Mouse (Mus musculus): ENCODE results near the gene Dennd5b. TPM values are rescaled to one million over a fixed set of nuclear protein-coding genes. Genes with fewer than 3 reads are reported as not detected.
"Not testable (repeated sequence)": the region's sequence is repeated elsewhere in the genome, so short reads cannot be mapped to it uniquely, and the experiment has no call there.

Gene Dennd5b
- total and polyA plus RNA-seq, 3 experiments, result 6.9 to 14.3 (median 13.0) TPM

DNA sequence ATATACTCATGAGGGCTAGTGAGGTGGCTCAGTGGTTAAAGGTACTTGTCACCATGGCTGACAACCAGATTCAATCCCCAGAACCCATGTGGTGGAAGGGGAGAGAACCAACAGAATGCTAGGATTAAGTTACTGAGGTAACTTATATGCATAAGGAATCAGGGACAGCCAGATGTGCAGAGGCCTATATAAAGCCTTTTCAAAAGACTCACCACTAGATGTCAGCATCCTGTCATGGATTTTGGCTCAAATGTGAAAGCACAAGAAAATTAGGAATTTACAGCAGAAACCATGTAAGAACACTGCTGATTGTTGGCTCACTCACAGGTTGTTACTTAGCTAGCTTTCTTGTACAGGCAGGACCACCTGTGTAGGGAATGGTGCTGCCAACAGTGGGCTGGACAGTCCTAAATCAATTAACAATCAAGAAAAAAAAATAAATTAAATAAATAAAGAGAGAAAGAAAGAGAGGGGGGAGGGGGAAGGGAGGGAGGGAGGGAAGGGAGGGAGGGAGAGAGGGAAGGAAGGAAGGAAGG lies 90.6 kb downstream of the Dennd5b start:
- DNase-seq, result peak; percentile 10

DNA sequence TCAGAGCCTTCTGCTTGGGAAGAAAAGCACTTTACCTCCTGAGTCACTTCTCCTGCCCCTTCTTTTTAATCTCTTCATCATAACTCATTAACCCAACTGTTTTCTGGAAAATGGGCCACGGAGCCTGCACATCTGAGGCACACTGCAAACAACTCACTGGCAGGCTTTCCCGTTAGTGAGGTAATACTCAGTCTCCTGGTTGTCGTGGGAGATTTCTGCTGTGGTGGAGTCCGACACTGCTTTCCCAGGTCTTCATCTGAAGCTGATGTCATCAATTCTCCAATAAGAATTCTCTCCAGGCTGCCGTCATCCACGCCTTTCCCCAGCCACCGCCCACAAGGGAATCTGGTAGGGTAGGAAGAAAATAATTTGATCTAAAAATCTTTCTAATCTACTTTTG lies 96.5 kb downstream of the Dennd5b start:
- DNase-seq, result no peak

- DNase-seq, result no peak
Observed at GRCm38 (mm10) chr6:148994327-148994999, 107.0 kb downstream of the Dennd5b start.

GRCm38 (mm10) chr6:148993117-148994077 lies 108.1 kb downstream of the Dennd5b start:
- no peak for DNase-seq

GRCm38 (mm10) chr6:148992373-148993116 lies 108.9 kb downstream of the Dennd5b start:
- no peak for DNase-seq

GRCm38 (mm10) chr6:148991660-148992372 lies 109.7 kb downstream of the Dennd5b start:
- DNase-seq, result no peak

DNA sequence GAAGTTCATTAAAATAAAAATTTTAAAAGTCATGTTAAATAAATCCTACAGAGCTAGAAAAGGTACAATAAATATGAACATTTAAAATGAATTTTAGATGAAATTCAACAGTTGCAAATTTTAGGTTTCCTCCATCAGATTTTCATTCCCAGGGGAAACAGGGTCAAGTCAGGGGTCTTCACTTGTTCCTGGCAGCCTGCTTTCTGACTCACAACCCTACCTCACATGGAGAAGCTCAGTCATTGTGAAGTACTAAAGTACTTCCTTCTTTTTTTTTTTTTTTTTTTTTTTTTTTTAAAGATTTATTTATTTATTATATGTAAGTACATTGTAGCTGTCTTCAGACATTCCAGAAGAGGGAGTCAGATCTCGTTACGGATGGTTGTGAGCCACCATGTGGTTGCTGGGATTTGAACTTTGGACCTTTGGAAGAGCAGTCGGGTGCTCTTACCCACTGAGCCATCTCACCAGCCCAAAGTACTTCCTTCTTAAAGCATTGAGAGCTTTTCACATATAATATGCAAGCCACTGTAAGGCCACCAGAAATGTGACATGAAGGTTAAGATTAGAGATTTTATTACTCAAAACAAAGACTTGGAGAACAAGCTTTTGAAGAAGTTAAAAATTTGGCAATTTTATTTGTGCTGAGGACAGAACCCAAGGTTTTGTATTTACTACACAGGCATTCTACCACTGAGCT lies 111.5 kb downstream of the Dennd5b start:
- DNase-seq, result not testable (repeated sequence)

- DNase-seq, result no peak
Observed at GRCm38 (mm10) chr6:148986003-148986402, 115.5 kb downstream of the Dennd5b start.

DNA sequence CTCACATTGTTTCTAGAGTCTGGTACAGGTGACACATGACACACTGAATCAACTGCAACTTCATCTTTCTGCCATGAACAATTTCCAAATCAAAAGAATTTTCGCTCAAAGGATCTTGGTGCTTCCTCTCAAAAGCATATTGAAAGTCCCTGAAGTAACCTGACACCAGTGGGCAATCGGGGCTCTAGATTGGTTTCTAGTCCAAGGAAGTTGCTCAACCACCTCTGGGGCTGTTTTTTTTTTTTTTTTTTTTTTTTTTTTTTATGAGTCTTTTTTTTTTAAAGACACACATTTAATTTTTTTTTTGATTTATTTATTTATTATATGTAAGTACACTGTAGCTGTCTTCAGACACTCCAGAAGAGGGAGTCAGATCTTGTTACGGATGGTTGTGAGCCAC lies 121.0 kb downstream of the Dennd5b start:
- no peak for DNase-seq

- no peak for DNase-seq
Observed at GRCm38 (mm10) chr6:148975096-148975495, 126.4 kb downstream of the Dennd5b start.

GRCm38 (mm10) chr6:148972891-148973290 lies 128.6 kb downstream of the Dennd5b start:
- DNase-seq, result no peak

GRCm38 (mm10) chr6:148972059-148972848 lies 129.2 kb downstream of the Dennd5b start:
- DNase-seq, result no peak

- DNase-seq, result no peak
Observed at GRCm38 (mm10) chr6:148971385-148971940, 130.0 kb downstream of the Dennd5b start.

- DNase-seq, result no peak
Observed at GRCm38 (mm10) chr6:148961285-148961684, 140.2 kb downstream of the Dennd5b start.

GRCm38 (mm10) chr6:148959540-148960238 lies 141.8 kb downstream of the Dennd5b start:
- DNase-seq, result no peak

DNA sequence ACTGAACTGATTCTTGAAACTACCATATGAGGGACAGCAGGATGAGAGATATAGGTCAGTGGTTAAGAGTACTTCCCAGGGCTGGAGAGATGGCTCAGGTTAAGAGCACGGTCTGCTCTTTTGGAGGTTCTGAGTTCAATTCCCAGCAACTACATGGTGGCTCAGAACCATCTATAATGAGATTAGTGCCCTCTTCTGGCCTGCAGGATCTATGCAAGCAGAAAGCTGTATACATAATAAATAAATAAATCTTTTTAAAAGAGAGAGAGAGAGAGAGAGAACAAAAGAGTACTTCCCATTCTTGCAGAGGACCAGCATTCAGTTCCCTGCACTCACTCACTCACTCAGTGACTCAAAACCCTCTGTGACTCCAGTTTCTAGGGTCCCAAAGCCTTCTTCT lies 142.8 kb downstream of the Dennd5b start:
- DNase-seq, result no peak

DNA sequence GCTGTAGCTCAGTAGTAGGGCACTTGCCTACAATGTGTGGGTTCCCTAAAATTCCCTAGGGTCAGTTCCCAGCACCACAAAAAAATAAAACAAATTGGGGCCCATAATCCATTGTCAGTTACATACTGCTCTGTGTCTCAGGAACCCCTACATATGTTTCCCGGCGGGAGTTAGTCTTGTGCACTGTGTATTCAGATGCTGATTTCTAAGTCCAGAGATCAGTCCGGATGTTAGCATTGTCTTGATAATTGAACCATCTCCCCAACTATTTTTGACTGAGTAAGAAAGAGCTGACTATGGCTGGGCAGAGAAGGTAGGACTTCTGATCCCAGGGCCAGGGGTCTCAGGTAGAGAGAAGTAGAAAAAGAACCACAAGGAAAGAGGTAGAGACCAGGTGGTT lies 144.4 kb downstream of the Dennd5b start:
- DNase-seq, result no peak

- DNase-seq, result no peak
Observed at GRCm38 (mm10) chr6:148955641-148956420, 145.6 kb downstream of the Dennd5b start.
